Mouse (Mus musculus): ENCODE results near the gene Slc6a16. TPM values are rescaled to one million over a fixed set of nuclear protein-coding genes. Genes with fewer than 3 reads are reported as not detected.

Gene Slc6a16
- total RNA-seq, 2 experiments from 2014 or later = not detected

- intact Hi-C loops (cut with DNase I) = no loop called here
- DNase-seq = peak; percentile 66 to 71
Measured at GRCm38 (mm10) chr7:45215673-45216441, 25.0 kb upstream of the Slc6a16 start, which contains the start of gene Tead2. Gene Tead2 (plus strand): TSS chr7:45215753.

- intact Hi-C loops (cut with DNase I) = no loop called here
- peak; percentile 79 to 81 for DNase-seq
Measured at GRCm38 (mm10) chr7:45216442-45217183, 24.3 kb upstream of the Slc6a16 start.

GRCm38 (mm10) chr7:45221680-45222079 is 19.2 kb upstream of the Slc6a16 start:
- intact Hi-C loops (cut with DNase I) = no loop called here
- DNase-seq = no peak

- no peak for DNase-seq
- intact Hi-C loops (cut with DNase I) = no loop called here
Measured at GRCm38 (mm10) chr7:45224826-45225225, 16.1 kb upstream of the Slc6a16 start.

GRCm38 (mm10) chr7:45226421-45226820 is 14.5 kb upstream of the Slc6a16 start:
- no peak for DNase-seq
- intact Hi-C loops (cut with DNase I) = no loop called here

- intact Hi-C loops (cut with DNase I) = no loop called here
- no peak for DNase-seq
Measured at GRCm38 (mm10) chr7:45228548-45228947, 12.3 kb upstream of the Slc6a16 start.

- intact Hi-C loops (cut with DNase I) = no loop called here
- no peak for DNase-seq
Measured at GRCm38 (mm10) chr7:45229046-45229445, 11.8 kb upstream of the Slc6a16 start.

- no peak for DNase-seq
- intact Hi-C loops (cut with DNase I) = no loop called here
Measured at GRCm38 (mm10) chr7:45229459-45230203, 11.3 kb upstream of the Slc6a16 start.

GRCm38 (mm10) chr7:45231192-45231591 is 9.7 kb upstream of the Slc6a16 start:
- no peak for DNase-seq
- intact Hi-C loops (cut with DNase I) = no loop called here

GRCm38 (mm10) chr7:45231941-45232340 is 8.9 kb upstream of the Slc6a16 start:
- intact Hi-C loops (cut with DNase I) = no loop called here
- DNase-seq = no peak

- intact Hi-C loops (cut with DNase I) = no loop called here
- no peak for DNase-seq
Measured at GRCm38 (mm10) chr7:45232716-45233465, 8.0 kb upstream of the Slc6a16 start.

GRCm38 (mm10) chr7:45233580-45234332 is 7.1 kb upstream of the Slc6a16 start:
- peak in 1 of 2 experiments; percentile 30 for DNase-seq
- intact Hi-C loops (cut with DNase I) = no loop called here

- no peak for DNase-seq
- intact Hi-C loops (cut with DNase I) = no loop called here
Measured at GRCm38 (mm10) chr7:45234333-45234841, 6.5 kb upstream of the Slc6a16 start.

GRCm38 (mm10) chr7:45234922-45235571 is 5.8 kb upstream of the Slc6a16 start:
- peak; percentile 34 to 40 for DNase-seq
- intact Hi-C loops (cut with DNase I) = no loop called here

GRCm38 (mm10) chr7:45235656-45236180 is 5.2 kb upstream of the Slc6a16 start:
- DNase-seq = peak; percentile 21 to 25
- intact Hi-C loops (cut with DNase I) = no loop called here

- intact Hi-C loops (cut with DNase I) = no loop called here
- no peak for DNase-seq
Measured at GRCm38 (mm10) chr7:45237747-45238699, 2.9 kb upstream of the Slc6a16 start.

GRCm38 (mm10) chr7:45238723-45239496 is 2.0 kb upstream of the Slc6a16 start, which contains the start of gene Cd37:
Gene Cd37 (minus strand): TSS chr7:45239115.
- intact Hi-C loops (cut with DNase I) = no loop called here
- DNase-seq = peak in 1 of 2 experiments; percentile 16
